Mouse (Mus musculus) testis, postnatal 10 days (tissue): ENCODE results near the gene Nipal3.
A peak's percentile ranks its signal among the peaks of the same experiment; 100 is the strongest.

Experiments used
- DNase-seq: peaks from one replicate; pipeline ENCODE4 v3.0.0; 2021; ENCODE audit warnings: low spot score

The Nipal3 gene

GRCm38 (mm10) chr4:135494521-135495396, at the start of gene Nipal3, which contains the start of gene Stpg1:
Gene Nipal3 (minus strand): TSS chr4:135495038.
Gene Stpg1 (plus strand): TSS chr4:135494790.
- DNase-seq = peak; percentile 83

- DNase-seq = peak; percentile 57
Measured at GRCm38 (mm10) chr4:135544284-135544683, 49.4 kb upstream of the Nipal3 start.

GRCm38 (mm10) chr4:135540057-135540456, 45.2 kb upstream of the Nipal3 start:
- no peak for DNase-seq

GRCm38 (mm10) chr4:135539056-135539455, 44.2 kb upstream of the Nipal3 start:
- DNase-seq = no peak

GRCm38 (mm10) chr4:135535021-135535420, 40.2 kb upstream of the Nipal3 start:
- DNase-seq = no peak

- DNase-seq = no peak
Measured at GRCm38 (mm10) chr4:135533001-135533400, 38.2 kb upstream of the Nipal3 start.

- no peak for DNase-seq
Measured at GRCm38 (mm10) chr4:135531771-135532613, 37.2 kb upstream of the Nipal3 start.

GRCm38 (mm10) chr4:135531236-135531635, 36.4 kb upstream of the Nipal3 start:
- DNase-seq = no peak

- DNase-seq = no peak
Measured at GRCm38 (mm10) chr4:135530270-135530669, 35.4 kb upstream of the Nipal3 start.

- DNase-seq = no peak
Measured at GRCm38 (mm10) chr4:135526039-135526710, 31.3 kb upstream of the Nipal3 start.

GRCm38 (mm10) chr4:135525057-135525456, 30.2 kb upstream of the Nipal3 start:
- no peak for DNase-seq

- DNase-seq = no peak
Measured at GRCm38 (mm10) chr4:135523939-135524338, 29.1 kb upstream of the Nipal3 start.

GRCm38 (mm10) chr4:135520421-135520820, 25.6 kb upstream of the Nipal3 start:
- no peak for DNase-seq

GRCm38 (mm10) chr4:135518135-135518534, 23.3 kb upstream of the Nipal3 start:
- DNase-seq = no peak

- peak; percentile 77 for DNase-seq
Measured at GRCm38 (mm10) chr4:135516351-135517316, 21.8 kb upstream of the Nipal3 start.

- DNase-seq = no peak
Measured at GRCm38 (mm10) chr4:135514925-135515324, 20.1 kb upstream of the Nipal3 start.

GRCm38 (mm10) chr4:135513865-135514264, 19.0 kb upstream of the Nipal3 start:
- DNase-seq = no peak

- DNase-seq = no peak
Measured at GRCm38 (mm10) chr4:135509515-135509914, 14.7 kb upstream of the Nipal3 start.

GRCm38 (mm10) chr4:135508419-135509039, 13.7 kb upstream of the Nipal3 start:
- peak; percentile 84 for DNase-seq

GRCm38 (mm10) chr4:135507547-135508350, 12.9 kb upstream of the Nipal3 start:
- no peak for DNase-seq
